Mouse (Mus musculus) retina, adult 2 months (tissue): ENCODE data around the gene Rnf213.
"Not testable (repeated sequence)": the region's sequence is repeated elsewhere in the genome, so short reads cannot be mapped to it uniquely, and the experiment has no call there.

ENCODE experiments used
- DNase-seq: peaks from one replicate; pipeline ENCODE4 v3.0.0-alpha.2; 2012; ENCODE audit warnings: low read depth, low spot score

The Rnf213 gene

GRCm38 (mm10) chr11:119392800-119393482, at the start of gene Rnf213:
Gene Rnf213 (plus strand): TSS chr11:119393100.
- no peak for DNase-seq

DNA sequence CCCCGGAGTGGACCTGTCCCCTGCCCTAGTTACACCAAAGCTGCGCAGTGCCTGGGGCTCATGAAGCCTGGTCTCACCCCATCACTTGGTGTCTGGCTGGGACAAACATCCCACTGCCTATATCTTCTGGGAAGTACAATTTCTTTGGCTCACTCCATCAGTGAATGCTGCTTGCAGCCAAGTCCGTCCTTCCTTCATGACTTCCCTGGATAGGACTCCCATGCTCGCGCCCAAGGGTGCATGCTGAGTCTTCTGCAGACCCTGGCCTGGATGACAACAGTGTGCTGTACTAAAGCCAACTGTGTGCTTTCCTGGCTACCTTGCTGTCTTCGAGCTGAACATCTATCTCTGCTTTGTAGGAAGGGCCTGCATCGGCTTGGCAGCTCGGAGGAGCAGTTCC, 48.7 kb upstream of the Rnf213 start:
- no peak for DNase-seq

DNA sequence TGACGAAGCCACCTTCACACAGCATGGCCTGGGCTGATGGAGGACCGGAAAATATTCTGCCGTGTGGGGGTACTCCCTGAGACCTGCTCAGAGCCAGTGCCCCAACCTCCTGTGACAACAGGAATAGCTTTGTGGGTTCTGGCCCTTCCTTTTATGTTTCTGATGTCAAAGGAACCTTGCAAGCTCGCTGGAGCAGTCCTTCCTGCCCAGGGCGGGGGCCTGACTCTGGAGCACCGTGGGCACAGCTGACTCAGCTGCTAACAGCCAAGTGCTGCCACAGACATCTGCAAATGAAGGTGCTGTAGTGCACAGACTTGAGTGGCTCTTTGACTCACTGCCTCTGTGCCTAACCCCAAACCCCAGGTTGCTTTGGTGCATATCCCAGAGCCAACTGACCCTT, 48.0 kb upstream of the Rnf213 start:
- DNase-seq = no peak

GRCm38 (mm10) chr11:119347125-119347524, 45.8 kb upstream of the Rnf213 start:
- DNase-seq = no peak

GRCm38 (mm10) chr11:119352113-119352512, 40.8 kb upstream of the Rnf213 start:
- DNase-seq = no peak

GRCm38 (mm10) chr11:119353946-119354345, 39.0 kb upstream of the Rnf213 start:
- DNase-seq = no peak

DNA sequence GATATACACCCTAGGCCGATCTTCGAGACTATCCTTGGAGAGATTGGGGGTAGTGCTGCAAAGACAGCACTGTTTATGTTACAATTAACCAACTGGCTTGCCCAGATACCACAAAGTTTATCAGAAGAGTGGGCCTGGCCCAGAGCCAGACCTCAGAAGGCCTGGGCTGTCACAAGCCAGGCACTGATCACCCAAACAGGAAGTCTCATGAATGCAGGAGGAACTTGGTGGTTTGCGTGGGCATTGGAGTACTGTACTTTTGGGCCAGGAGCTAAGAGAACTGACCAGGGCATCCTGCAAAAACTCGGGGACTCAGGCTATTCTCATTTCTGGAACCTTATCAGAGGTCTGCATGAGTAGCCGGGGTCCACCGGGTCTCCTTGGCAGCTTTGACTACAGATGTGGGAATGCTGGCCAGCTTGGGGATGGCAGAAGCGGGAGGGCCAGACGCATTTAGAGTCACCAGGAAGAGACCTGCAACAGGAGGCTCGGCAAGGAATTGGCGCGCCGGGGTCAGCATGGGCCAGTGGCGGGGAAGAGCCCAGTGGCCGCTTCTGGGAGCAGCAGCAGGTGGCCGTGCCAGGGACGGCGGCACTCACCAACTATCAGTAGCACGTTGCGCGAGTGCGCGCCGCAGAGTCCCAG, 38.0 kb upstream of the Rnf213 start:
- no peak for DNase-seq

GRCm38 (mm10) chr11:119355443-119356385, 37.2 kb upstream of the Rnf213 start, which contains the start of the genes Sgsh and Slc26a11:
Gene Sgsh (minus strand): TSS chr11:119355536.
Gene Slc26a11 (plus strand): TSS chr11:119355557.
- DNase-seq = peak; percentile 54

- DNase-seq = peak; percentile 56
These were observed 33.8 kb upstream of the Rnf213 start for GRCm38 (mm10) chr11:119359089-119359488.

DNA sequence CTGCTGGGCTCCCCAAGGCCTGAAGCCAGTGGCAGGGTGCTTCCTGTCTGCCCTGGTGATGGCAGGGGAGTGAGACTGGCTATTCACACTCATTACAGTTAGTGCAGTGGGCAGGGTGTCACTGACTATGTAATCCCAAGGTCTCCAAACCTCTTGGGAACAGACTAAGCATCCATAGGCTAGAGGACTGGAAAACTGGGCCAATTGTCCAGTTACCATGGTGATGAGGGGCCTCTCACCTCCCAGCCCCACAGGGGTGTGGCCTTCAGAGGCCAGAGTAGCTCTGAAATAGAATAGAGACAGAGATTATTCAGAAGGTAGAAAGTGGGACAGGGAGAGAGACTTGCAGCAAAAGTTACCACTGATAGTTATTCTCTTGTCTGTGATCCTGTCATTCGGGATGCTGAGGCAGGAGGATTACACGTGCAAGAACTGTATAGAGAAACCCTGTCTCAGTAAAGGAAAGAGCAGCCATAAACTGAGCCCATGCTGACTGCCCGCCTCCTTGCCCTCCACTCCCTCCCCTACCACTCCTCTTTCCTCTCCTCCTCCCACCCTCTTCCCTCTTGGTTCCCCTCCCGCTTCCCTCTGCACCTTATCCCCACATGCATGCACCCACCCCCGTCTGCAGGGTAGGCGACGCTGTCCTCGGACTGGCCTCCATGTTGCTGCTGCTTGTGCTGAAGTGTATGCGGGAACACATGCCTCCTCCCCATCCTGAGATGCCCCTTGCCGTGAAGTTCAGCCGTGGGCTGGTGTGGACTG, 29.9 kb upstream of the Rnf213 start:
- no peak for DNase-seq

DNA sequence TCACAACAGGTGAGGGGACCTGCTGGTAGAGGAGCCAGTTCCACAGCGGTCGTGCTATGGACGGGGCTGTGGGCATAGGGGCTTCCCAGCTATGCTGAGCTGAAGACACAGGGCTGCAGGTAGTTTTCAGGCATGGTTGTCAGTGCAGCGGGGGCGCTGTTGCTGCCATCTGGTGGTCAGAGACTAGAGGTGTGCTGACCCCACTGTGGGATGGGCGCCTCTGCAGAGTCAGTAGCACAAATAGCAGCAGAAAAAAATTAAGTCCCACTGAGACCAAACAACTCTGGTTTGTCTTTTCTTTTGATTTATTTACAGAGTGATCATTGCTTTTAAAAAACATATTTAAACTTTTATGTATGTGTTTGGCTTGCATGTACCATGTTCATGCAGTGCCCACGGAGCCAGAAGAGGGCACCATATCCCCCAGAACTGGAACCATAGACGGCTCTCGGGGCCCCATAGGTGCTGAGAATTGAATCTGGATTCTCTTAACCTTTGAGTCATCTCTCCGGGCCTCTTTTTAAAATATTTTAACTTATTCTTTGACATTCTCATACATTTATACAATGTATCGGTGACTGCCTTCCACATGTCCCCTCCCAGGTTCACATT, 29.3 kb upstream of the Rnf213 start:
- DNase-seq = peak; percentile 53

DNA sequence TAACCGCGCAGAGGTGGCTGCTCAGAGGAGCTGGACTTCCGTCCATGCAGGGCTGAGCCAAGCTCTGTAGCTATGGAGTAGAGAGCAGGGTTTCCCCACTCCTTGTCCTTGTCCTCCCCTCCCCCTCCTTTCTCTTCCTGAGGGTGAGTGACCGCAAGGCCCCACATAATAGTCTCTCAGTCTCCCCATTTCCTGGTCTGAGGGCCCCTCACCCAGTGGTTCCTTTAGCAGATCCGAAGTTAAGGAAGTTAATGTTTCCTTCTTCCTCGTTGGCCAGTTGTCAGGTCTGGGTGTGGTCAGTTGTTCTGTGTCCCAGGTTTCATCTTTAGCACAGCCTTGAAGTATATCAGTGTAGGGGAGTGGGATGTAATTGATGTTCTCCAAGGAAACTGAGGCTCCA, 17.5 kb upstream of the Rnf213 start:
- DNase-seq = no peak

DNA sequence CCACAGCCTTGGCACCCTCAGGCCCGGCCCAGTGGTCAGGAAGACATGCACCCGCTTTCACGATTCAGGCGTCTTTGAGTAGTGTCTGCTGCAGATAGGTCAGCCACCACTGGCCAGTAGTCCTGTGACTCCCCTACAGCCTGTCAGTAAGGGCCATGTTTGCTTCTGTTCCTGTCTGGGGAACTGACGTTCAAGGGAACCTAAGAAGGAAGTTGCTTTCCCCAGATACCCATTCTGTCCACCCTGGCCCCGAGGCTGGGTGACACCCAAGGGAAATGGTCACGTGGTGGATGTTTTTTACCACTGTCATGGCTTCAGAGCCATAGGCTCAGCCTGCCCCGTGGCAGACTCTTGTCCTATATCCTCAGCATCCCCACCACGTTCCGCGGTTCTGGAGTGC, 15.6 kb upstream of the Rnf213 start:
- DNase-seq = no peak

GRCm38 (mm10) chr11:119378551-119378950, 14.3 kb upstream of the Rnf213 start:
- DNase-seq = no peak

- DNase-seq = no peak
These were observed 11.1 kb upstream of the Rnf213 start for GRCm38 (mm10) chr11:119381631-119382337.

- no peak for DNase-seq
These were observed 10.5 kb upstream of the Rnf213 start for GRCm38 (mm10) chr11:119382338-119382850.

DNA sequence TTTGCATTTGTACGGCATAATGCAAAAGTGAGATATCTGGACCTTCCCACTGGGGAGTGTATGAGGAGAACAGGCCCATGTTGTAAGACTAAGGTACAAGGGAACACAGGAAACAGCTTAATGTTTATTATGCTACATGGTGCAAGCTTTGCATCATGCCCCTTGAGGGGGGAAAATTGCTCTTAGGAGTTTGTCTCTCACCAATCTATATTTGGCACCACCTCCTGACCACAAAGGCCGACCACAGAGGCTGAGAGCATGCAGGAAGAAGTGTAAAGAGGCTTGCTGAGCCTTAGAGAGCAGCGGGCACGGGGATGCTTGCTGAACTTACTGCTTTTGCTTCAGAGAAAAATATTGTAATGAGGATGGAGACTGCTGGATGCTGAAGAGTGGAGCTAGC, 8.0 kb upstream of the Rnf213 start:
- DNase-seq = no peak

DNA sequence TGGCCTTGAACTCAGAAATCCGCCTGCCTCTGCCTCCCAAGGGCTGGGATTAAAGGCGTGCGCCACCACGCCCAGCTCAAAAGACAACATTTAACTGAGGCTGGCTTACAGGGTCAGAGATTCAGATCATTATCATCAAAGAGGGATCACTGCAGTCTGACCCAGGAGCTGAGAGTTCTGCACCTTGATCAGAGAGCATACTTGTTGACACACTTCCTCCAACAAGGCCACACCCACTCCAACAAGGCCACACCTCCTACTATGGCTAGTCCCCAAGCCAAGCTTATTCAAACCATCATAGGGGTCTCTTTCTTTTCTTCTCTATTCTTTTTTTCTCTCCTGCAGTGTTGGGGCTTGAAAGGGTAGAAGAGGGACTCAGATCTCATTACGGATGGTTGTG, 6.6 kb upstream of the Rnf213 start:
- no peak for DNase-seq

- not testable (repeated sequence) for DNase-seq
These were observed 5.6 kb upstream of the Rnf213 start for GRCm38 (mm10) chr11:119387273-119387672.

DNA sequence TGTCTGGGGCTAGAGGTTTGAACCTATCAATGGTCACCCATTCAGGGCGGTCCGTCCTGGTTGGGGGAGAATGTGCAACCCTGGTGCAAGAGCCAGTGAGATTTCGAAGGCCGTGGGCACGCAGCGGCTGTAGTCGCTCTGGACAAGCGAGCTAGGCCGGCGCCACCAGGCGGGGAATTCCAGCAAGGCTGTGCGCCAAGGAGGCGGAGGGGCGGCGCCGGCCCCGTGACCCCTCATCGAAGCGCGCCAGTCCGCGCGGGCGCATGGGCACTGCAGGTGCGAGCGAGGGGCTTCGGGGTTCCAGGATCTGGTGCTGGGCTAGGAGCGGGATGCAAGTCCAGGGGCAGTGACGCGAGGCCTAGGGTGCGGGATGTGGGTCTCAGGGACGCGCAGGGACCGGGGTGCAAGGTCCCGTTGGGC, 3.0 kb upstream of the Rnf213 start:
- DNase-seq = peak; percentile 16
